Mouse (Mus musculus) G1E (cell line): Measurements from ENCODE around the gene Fis1. TPM values are rescaled to one million over a fixed set of nuclear protein-coding genes. Genes with fewer than 3 reads are reported as not detected.

Source experiments
- ATAC-seq: 2 replicates; pipeline ENCODE4 v1.8.0; 2016; ENCODE audit warnings: mild to moderate bottlenecking; ENCODE audit not compliant: insufficient number of reproducible peaks, poor library complexity, low FRiP score, severe bottlenecking; ENCODE audit errors: extremely low read depth
- DNase-seq: peaks from one replicate; pipeline ENCODE4 v3.0.0; 2012; ENCODE audit warnings: low spot score
- H3K27me3 ChIP-seq: 2 replicates; pipeline ENCODE4 v1.6.1; 2012; ENCODE audit warnings: mild to moderate bottlenecking, low read length, inconsistent platforms; ENCODE audit not compliant: insufficient read depth
- H3K36me3 ChIP-seq: replicated peaks from 2 replicates; pipeline ENCODE3; 2012; ENCODE audit warnings: mild to moderate bottlenecking, inconsistent platforms
- H3K4me1 ChIP-seq: 2 replicates; pipeline ENCODE4 v1.6.1; 2012; ENCODE audit warnings: low read depth, low read length, inconsistent platforms, mixed read lengths; ENCODE audit not compliant: insufficient read depth
- H3K4me3 ChIP-seq: 2 replicates; pipeline ENCODE4 v1.5.1; 2012; ENCODE audit warnings: low read depth, mild to moderate bottlenecking, inconsistent platforms, low read length, moderate library complexity, mixed read lengths
- H3K9me3 ChIP-seq: replicated peaks from 2 replicates; pipeline ENCODE4 v1.6.1; 2012; ENCODE audit warnings: inconsistent platforms
- CTCF ChIP-seq: IDR thresholded peaks from 2 replicates; pipeline ENCODE4 v1.5.1; 2012; ENCODE audit warnings: low read depth, low read length, inconsistent platforms, mixed read lengths
- GATA1 ChIP-seq: IDR thresholded peaks from 2 replicates; pipeline ENCODE4 v1.6.1; 2012; ENCODE audit warnings: borderline replicate concordance, low read length, inconsistent platforms, mixed read lengths
- GATA2 ChIP-seq: IDR thresholded peaks from 2 replicates; pipeline ENCODE4 v1.6.1; 2012; ENCODE audit warnings: low read depth, low read length, inconsistent platforms, borderline replicate concordance
- POLR2AphosphoS5 ChIP-seq: IDR thresholded peaks from 2 replicates; pipeline ENCODE4 v1.6.1; 2012; ENCODE audit warnings: low read depth, low read length, inconsistent platforms; ENCODE audit not compliant: insufficient replicate concordance
- TAL1 ChIP-seq: conservative IDR thresholded peaks from 2 replicates; pipeline ENCODE4 v1.6.1; 2012; ENCODE audit warnings: low read depth, low read length, inconsistent platforms, mixed read lengths
- polyA plus RNA-seq: library from polyadenylated mRNA; stranded (reverse); fragments of >175 nt; gene quantifications from 2 replicates; pipeline ENCODE4 v1.2.3, GENCODE M21; 2012
- total RNA-seq, 2 experiments: library from RNA; stranded (forward) in 1 of 2; stranded (reverse) in 1 of 2; fragments of 200-1000 nt in 1 of 2; fragments of >200 nt in 1 of 2; fragmentation: Nextera tagmentation in 1 of 2; gene quantifications; 2 replicates each; pipeline ENCODE4 v1.2.3; 2014 to 2017

Fis1 gene
- total RNA-seq (2014; fragmentation: Nextera tagmentation) (143 and 157 TPM in 2 replicates), total RNA-seq (2017) (152 and 170 TPM in 2 replicates), polyA plus RNA-seq (439 and 593 TPM in 2 replicates)

- H3K4me1 ChIP-seq, result peaks cover 30% of the 10 kb centered on the region
- TF ChIP-seq GATA2, result no peak
- TF ChIP-seq GATA1, result no peak
- TF ChIP-seq POLR2AphosphoS5, result no peak
- TF ChIP-seq TAL1, result no peak
- TF ChIP-seq CTCF, result no peak
- ATAC-seq, result peak; percentile 99
These were observed at the start of gene Fis1 for GRCm38 (mm10) chr5:136953015-136953414. Gene Fis1, plus strand, starts transcription at chr5:136953275.

GRCm38 (mm10) chr5:136904621-136905020 is 48.5 kb upstream of the Fis1 start:
- Histone ChIP-seq H3K36me3 (peaks cover 5% of the 10 kb centered on the region), H3K27me3 (peaks cover 4% of the 10 kb centered on the region; the same call in 1 of the 2 replicates), H3K4me1 (peaks cover 25% of the 10 kb centered on the region), H3K9me3 (no peaks in the 10 kb centered on the region), H3K4me3 (no peak overlapping the region)
- TF ChIP-seq GATA2 (no peak), TAL1 (no peak), CTCF (no peak), POLR2AphosphoS5 (no peak), GATA1 (no peak)
- DNase-seq, result no peak
- no peak for ATAC-seq

More at GRCm38 (mm10) chr5:136953015-136953414, at the start of gene Fis1:
- H3K27me3 ChIP-seq, result no peaks in the 10 kb centered on the region
- no peaks in the 10 kb centered on the region for H3K9me3 ChIP-seq
- peak within 1 kb of the TSS; percentile 75 for H3K4me3 ChIP-seq
- DNase-seq, result peak; percentile 93
- peaks cover 35% of the 10 kb centered on the region for H3K36me3 ChIP-seq

- Histone ChIP-seq H3K9me3 (no peaks in the 10 kb centered on the region), H3K36me3 (peaks cover 9% of the 10 kb centered on the region), H3K4me3 (no peak overlapping the region), H3K27me3 (peaks cover 2% of the 10 kb centered on the region; the same call in 1 of the 2 replicates), H3K4me1 (peaks cover 27% of the 10 kb centered on the region)
- ATAC-seq (no peak), DNase-seq (no peak)
- no peak for TF ChIP-seq POLR2AphosphoS5
- peak; percentile 61 for TF ChIP-seq CTCF
These were observed 47.4 kb upstream of the Fis1 start for GRCm38 (mm10) chr5:136905630-136906029.

GRCm38 (mm10) chr5:136907587-136907986 is 45.5 kb upstream of the Fis1 start:
- no peaks in the 10 kb centered on the region for H3K9me3 ChIP-seq
- ATAC-seq (no peak), DNase-seq (no peak)

GRCm38 (mm10) chr5:136907991-136908857 is 44.9 kb upstream of the Fis1 start, which contains the start of gene Ift22:
Gene Ift22, plus strand, starts transcription at chr5:136908150.
- peak within 1 kb of the TSS; percentile 83 for H3K4me3 ChIP-seq
- ATAC-seq (peak; percentile 82), DNase-seq (peak; percentile 92)
- no peaks in the 10 kb centered on the region for H3K27me3 ChIP-seq
- peaks cover 27% of the 10 kb centered on the region for H3K4me1 ChIP-seq
- TF ChIP-seq POLR2AphosphoS5 (no peak), TAL1 (no peak), GATA1 (no peak), CTCF (no peak), GATA2 (no peak)
- no peaks in the 10 kb centered on the region for H3K9me3 ChIP-seq
- H3K36me3 ChIP-seq, result peaks cover 35% of the 10 kb centered on the region

More at GRCm38 (mm10) chr5:136907587-136907986, 45.5 kb upstream of the Fis1 start:
- peak overlapping the region; percentile 83 for H3K4me3 ChIP-seq
- TF ChIP-seq POLR2AphosphoS5, result no peak
- peaks cover 28% of the 10 kb centered on the region for H3K36me3 ChIP-seq
- H3K4me1 ChIP-seq, result peaks cover 27% of the 10 kb centered on the region
- H3K27me3 ChIP-seq, result peaks cover 2% of the 10 kb centered on the region; the same call in 1 of the 2 replicates

GRCm38 (mm10) chr5:136914183-136914582 is 38.9 kb upstream of the Fis1 start:
- Histone ChIP-seq H3K4me1 (peaks cover 10% of the 10 kb centered on the region), H3K27me3 (no peaks in the 10 kb centered on the region), H3K9me3 (peaks cover 3% of the 10 kb centered on the region), H3K36me3 (peaks cover 61% of the 10 kb centered on the region), H3K4me3 (no peak overlapping the region)
- TF ChIP-seq CTCF, result no peak
- no peak for TF ChIP-seq TAL1
- no peak for ATAC-seq
- DNase-seq, result no peak
